Mouse (Mus musculus) B cell, adult 2 months (primary cell): ENCODE data around the gene Ccdc12.
"Not testable (repeated sequence)": the region's sequence is repeated elsewhere in the genome, so short reads cannot be mapped to it uniquely, and the experiment has no call there.

Experiments
- DNase-seq, 2 experiments: peaks; one replicate each; pipeline ENCODE4 v3.0.0; 2022

Ccdc12 gene

DNA sequence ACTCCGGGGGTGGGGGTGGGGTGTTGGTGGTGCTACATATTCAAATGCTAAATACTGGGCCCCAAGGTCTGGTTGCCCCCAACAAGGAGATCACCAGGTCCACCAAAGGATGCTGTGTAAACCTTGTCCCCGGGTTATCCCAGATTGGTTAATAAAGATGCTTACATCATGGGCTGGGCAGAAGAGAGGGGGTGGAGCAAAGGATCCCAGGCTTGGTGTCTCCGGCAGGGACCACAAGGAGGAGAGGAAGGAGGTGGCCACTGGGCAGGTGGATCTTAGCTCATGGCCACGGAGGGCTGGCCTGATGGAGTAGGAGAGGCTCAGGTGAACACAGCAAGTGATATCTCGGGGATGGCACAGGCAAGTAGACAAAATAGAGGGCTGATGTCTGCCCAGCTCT is 22.6 kb downstream of the Ccdc12 start:
- no peak for DNase-seq

GRCm38 (mm10) chr9:110680736-110681507 is 24.6 kb downstream of the Ccdc12 start:
- peak; percentile 6 to 10 for DNase-seq

DNA sequence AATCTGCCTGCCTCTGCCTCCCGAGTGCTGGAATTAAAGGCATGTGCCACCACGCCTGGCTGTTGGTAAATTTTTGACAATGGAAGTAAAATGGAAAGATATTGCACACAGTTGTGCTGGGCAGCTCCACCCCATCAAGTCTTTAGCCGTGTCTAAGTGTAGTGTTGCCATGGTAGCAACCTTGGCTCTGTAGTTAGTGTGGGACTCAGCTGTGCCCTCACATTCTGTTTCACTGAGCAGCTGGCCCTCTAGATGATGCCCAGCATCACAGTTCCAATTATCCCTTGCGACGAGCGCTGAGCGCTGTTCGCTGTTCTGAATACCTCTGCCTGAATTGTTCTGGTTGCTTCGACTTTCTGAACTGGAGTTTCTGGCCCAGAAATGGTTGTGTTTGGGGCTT is 25.5 kb downstream of the Ccdc12 start:
- no peak for DNase-seq

DNA sequence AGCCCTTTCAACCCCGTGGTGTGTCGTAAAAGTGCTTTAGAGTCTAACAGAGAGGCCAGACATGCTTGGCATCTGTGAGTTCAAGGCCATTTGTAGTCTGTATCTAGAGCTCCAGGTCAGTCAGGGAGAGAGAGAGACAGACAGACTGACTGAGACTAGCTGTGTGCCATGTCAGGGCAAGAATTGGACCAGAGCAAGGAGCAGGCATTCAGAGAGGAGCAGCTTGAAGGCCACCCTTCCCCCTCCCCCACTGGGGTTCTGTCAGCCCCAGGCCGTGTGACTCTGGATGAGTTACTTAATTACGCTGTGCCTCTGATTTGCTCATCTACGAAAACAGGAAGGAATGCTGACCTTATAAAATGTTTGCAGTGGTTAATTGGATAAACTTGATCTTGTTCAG is 26.0 kb downstream of the Ccdc12 start:
- DNase-seq = no peak

DNA sequence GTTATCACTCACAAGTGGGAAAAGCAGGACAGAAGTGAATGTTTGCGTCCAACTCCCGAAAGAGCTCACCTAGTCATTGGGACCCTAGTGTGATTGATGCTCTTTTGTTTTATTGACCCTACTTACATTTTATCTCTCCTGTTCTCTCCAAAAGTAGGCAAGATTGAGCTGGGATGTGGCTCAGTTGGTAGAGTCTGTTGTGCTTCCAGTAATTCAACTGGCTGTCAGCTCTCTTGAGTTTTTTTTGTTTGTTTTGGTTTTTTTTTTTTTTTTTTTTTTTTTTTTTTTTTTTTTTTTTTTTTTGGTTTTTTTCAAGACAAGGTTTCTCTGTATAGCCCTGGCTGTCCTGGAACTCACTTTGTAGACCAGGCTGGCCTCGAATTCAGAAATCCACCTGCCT is 26.4 kb downstream of the Ccdc12 start:
- not testable (repeated sequence) for DNase-seq

DNA sequence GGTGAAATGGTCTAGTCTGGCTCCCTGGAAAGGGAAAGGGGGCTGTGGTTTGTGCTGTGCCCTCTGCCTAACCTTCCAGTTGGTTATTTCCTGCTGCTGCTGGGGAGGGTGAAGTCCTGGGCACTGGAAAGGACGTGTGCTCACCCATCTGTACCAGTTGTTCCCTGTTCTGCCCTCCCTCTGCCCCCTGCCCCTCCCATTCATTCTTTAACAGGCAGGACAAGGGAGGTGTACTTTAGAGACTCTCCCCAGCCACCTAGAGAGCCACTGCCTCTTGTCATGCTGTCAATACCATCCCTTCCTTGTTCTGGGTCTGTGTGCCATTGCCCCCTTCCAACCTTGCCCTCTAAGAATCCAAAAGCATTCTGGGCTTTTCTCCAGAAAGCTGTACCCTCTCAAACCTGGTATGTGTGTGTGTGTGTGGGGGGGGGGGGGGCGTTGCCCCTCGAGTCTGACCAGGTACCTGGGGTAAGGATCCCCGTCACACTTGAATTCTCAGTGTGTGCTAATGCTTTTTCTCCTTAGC is 27.3 kb downstream of the Ccdc12 start:
- DNase-seq = no peak

DNA sequence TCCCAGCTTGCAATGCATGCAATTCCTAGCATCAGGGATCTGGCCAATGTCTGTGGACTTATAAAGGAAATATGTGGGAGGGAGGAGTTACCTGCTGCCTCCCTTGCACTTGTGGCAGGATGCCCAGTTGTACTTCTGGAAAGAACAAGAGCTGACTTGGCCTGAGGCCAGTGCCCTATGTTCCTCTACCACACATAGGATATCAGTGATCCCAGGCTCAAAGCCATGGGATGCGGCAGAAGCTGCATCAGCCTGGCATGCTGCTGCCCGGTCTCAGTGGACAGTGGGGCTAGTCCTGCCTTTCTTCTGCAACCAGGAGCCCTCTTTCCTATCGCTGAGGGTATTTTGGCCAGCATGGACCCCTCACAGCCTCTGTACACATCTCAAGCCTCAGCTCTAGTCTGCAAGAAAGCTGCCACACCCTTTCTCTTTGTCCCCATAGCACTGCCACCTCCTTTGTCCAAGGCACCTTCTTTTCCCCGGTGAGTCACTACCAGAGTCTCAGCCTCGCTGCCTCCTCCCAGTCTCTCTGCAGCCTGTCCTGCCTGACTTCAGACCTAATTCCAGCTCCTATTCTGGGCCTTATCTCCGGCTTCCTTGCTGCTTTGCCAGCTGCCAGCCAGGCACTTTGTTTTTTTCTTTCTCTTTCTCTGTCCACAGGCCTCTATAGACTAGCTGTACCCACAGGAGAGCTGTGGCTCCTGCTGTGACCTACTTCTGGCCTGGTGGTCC is 28.0 kb downstream of the Ccdc12 start:
- no peak for DNase-seq

DNA sequence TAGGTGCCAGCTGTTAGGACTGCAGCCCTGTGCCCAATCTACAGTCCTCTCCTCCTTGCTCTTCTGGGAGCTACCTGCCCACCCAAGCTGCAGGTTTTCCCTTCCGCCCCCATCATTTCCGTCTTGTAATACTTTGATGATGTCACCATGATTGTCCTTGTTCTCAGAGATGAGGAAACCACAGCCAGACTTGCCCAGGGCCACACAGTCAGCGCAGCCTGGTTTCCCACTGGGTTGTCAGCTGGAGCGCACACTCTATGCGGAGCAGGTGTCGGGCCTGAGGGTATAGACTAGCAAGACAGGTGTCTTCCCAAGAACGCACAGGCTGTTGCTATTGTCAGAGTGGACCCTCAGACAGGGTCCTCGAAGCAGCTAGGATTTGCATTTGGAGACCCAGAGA is 28.9 kb downstream of the Ccdc12 start:
- no peak for DNase-seq

DNA sequence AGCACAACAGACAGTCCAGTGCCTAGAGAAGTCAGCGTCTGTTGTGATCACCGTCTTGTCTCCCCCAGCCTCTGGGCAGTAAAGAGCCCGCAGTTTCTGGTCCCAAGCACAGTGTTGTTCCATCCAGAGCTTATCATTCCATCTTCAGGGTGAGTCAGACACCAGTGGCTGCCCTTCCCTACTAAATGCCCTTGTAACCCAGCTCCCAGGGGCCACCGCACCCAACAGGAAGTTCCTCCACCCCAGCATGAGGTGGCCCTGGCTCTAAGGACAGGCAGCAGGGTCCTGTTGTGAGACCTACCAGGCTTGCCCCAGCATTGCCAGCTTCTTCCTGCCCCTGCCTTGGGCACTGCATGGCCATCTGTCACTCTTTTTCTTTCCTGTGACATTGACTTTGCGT is 29.3 kb downstream of the Ccdc12 start:
- DNase-seq = no peak

DNA sequence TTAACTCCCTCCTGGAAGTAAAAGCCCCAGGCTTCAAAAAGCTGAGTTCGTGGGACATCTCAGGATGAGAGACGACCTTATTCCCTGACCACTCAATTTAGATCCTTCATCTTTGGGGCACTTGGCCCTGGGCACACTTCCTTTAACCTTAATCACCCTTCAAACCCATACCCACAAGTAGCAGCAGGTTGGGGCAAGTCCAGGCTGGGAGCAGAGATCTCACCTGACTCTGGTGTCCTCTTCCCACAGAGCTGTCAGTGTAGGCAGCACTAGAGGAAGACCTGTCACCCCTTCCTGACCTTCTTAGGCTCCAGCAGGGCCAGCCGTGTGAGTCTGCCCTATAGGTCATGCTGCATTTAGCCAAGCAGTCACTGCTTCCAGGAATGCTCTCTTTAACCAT is 30.2 kb downstream of the Ccdc12 start:
- DNase-seq = no peak

- DNase-seq = no peak
These were observed 30.8 kb downstream of the Ccdc12 start for GRCm38 (mm10) chr9:110687061-110687460.

GRCm38 (mm10) chr9:110687846-110688245 is 31.5 kb downstream of the Ccdc12 start:
- no peak for DNase-seq

GRCm38 (mm10) chr9:110689261-110689779 is 33.0 kb downstream of the Ccdc12 start:
- DNase-seq = no peak

DNA sequence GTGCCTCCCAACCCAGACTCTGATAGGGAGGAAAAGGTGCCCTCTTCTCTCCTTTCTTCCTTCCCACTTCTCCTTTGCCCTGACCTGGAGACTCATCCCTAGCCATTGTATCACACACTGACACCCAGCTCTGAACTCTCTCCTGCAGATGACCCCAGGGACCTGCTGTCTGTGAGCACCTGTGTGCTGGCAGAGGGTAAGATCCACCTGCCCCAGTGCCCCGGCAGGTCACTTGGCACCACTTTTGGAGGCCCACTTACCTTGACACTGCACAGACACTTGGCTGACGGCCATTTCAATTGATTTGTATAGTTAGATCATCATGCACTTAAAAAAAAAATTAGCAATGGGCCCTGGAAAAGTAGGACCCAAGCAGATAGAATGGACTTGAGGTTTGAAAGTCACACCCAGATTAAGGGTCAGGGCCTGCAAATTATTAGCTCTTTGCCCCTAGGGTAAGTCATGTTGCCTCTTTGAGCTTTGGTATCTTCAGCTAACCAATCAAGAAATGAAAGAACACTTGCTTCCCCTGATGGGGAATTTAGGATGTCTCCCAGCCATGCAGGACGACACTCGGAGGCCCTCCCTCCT is 39.0 kb downstream of the Ccdc12 start:
- DNase-seq = no peak

GRCm38 (mm10) chr9:110696427-110696826 is 40.1 kb downstream of the Ccdc12 start:
- no peak for DNase-seq

- DNase-seq = no peak
These were observed 41.2 kb downstream of the Ccdc12 start for GRCm38 (mm10) chr9:110697465-110697864.

- no peak for DNase-seq
These were observed 43.3 kb downstream of the Ccdc12 start for GRCm38 (mm10) chr9:110699574-110699973.

- no peak for DNase-seq
These were observed 45.1 kb downstream of the Ccdc12 start for GRCm38 (mm10) chr9:110701114-110702032.

DNA sequence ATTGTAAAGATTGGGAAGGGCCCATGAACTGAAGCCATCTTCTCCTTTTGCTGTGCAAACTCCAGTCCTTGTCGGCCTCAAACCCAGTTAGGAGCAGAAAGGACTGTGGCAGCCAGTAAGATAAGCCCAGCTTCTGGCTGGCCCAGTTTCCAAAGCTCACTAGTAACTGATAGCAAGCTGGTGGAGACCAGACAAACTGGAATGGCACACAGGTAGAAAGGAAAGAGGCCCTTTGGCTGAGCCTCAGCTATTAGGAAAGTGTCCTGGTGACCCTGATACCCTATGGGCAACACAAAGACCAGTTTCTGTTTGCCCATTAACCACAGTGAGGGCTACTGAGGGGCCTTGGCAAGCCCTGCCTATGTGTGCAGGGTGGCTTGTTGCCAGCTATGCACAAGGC is 46.5 kb downstream of the Ccdc12 start:
- DNase-seq = no peak

GRCm38 (mm10) chr9:110703951-110704350 is 47.6 kb downstream of the Ccdc12 start:
- DNase-seq = no peak

- DNase-seq = peak; percentile 30 to 41
These were observed 50.5 kb downstream of the Ccdc12 start for GRCm38 (mm10) chr9:110706784-110707183.

DNA sequence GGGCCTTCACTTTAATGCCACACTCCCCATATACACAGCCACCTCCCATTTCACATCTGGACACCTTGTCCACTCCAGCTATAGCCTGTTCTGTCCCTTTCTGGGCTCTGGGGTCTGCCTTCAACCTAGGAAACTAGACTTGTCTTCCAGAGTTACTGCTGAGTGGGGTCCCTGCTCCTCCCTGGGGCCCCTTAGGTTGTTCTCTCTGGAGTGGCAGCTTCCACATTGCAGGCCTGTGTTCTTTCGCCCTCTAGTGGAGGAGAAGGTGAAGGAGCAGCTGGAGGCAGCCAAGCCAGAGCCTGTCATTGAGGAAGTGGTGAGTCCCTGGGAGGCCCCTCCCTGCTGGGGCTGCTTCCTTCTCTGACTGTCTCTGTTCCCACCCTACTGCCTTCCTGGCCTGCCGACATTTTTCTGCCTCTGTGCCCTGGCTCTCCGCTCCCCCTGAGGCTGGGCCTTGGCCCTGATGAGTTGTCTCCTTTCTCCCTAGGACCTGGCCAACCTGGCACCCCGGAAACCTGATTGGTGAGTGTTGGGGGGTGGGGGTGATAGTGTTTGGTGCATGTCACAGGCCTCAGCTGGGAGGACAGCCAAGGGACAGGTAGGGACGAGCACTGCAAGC is 53.4 kb downstream of the Ccdc12 start:
- peak; percentile 84 to 87 for DNase-seq
